Mouse (Mus musculus) limb, embryonic 13.5 days (tissue): ENCODE measurements around the gene Fam50b. TPM values are rescaled to one million over a fixed set of nuclear protein-coding genes. Genes with fewer than 3 reads are reported as not detected.
A peak's percentile ranks its signal among the peaks of the same experiment; 100 is the strongest.

ENCODE experiments used
- ATAC-seq: fragments of 200-750 bp; cut with Nextera tagmentation; 2 replicates; pipeline ENCODE4 v1.8.0; 2017; ENCODE audit warnings: low read depth, moderate number of reproducible peaks, moderate TSS enrichment; ENCODE audit not compliant: low FRiP score
- H3K27ac ChIP-seq: fragments of 300-500 bp; sonication (generic); 2 replicates; pipeline ENCODE4 v1.5.1; 2015; ENCODE audit warnings: inconsistent platforms, mild to moderate bottlenecking, moderate library complexity
- H3K27me3 ChIP-seq: fragments of 300-500 bp; sonication (generic); 2 replicates; pipeline ENCODE4 v1.6.1; 2015; ENCODE audit warnings: mild to moderate bottlenecking, inconsistent platforms
- H3K36me3 ChIP-seq: fragments of 300-500 bp; sonication (generic); 2 replicates; pipeline ENCODE4 v1.6.1; 2015; ENCODE audit warnings: inconsistent platforms, mild to moderate bottlenecking, moderate library complexity
- H3K4me1 ChIP-seq: fragments of 300-500 bp; sonication (generic); 2 replicates; pipeline ENCODE4 v1.6.1; 2015; ENCODE audit warnings: inconsistent platforms
- H3K4me2 ChIP-seq: fragments of 300-500 bp; sonication (generic); replicated peaks from 2 replicates; pipeline ENCODE4 v1.6.1; 2015; ENCODE audit warnings: inconsistent platforms, mild to moderate bottlenecking, moderate library complexity
- H3K4me3 ChIP-seq: fragments of 300-500 bp; sonication (generic); 2 replicates; pipeline ENCODE4 v1.5.1; 2015; ENCODE audit warnings: moderate library complexity, mild to moderate bottlenecking, inconsistent platforms
- H3K9ac ChIP-seq: fragments of 300-500 bp; sonication (generic); 2 replicates; pipeline ENCODE4 v1.6.1; 2015; ENCODE audit warnings: mild to moderate bottlenecking, inconsistent platforms
- H3K9me3 ChIP-seq: fragments of 300-500 bp; sonication (generic); 2 replicates; pipeline ENCODE4 v1.6.1; 2016; ENCODE audit warnings: inconsistent platforms
- WGBS: fragments of 180-500 bp; shearing (Covaris S2); methylation state at CpG from one replicate; pipeline ENCODE4 v1.1.7; 2015; 5-methylcytosine and 5-hydroxymethylcytosine counted together
- polyA plus RNA-seq: library from polyadenylated mRNA; unstranded; fragments of >200 nt; fragmentation: Nextera tagmentation; extraction: Ambion mirVana; gene quantifications from 2 replicates; pipeline ENCODE4 v1.2.1, GENCODE M21; 2015

Fam50b gene
- not detected in 2 replicates for polyA plus RNA-seq

GRCm38 (mm10) chr13:34734686-34735085, at the start of gene Fam50b:
Fam50b (plus strand) TSS chr13:34734850.
- Histone ChIP-seq H3K27ac (no peak within 1 kb of the TSS), H3K4me2 (no peak within 1 kb of the TSS), H3K27me3 (no peaks in the 10 kb centered on the region), H3K9me3 (no peaks in the 10 kb centered on the region), H3K9ac (no peak within 1 kb of the TSS), H3K4me3 (no peak within 1 kb of the TSS), H3K36me3 (no peaks in the 10 kb centered on the region), H3K4me1 (0 out of 2 replicates have a peak, but pooled peaks cover 3% of the 10 kb centered on the region)
- 33% methylated on average over 5 of the region's 5 CpGs for WGBS
- no peak for ATAC-seq

GRCm38 (mm10) chr13:34685008-34685765, 49.5 kb upstream of the Fam50b start:
- Histone ChIP-seq H3K27ac (no peak overlapping the region), H3K9me3 (no peaks in the 10 kb centered on the region), H3K36me3 (no peaks in the 10 kb centered on the region), H3K4me1 (peaks cover 12% of the 10 kb centered on the region), H3K9ac (no peak overlapping the region), H3K4me2 (no peak overlapping the region), H3K4me3 (no peak overlapping the region), H3K27me3 (no peaks in the 10 kb centered on the region)
- no peak for ATAC-seq
- 62% methylated on average over 7 of the region's 7 CpGs for WGBS

GRCm38 (mm10) chr13:34691049-34691448, 43.6 kb upstream of the Fam50b start:
- no peak for ATAC-seq

GRCm38 (mm10) chr13:34693111-34693510, 41.5 kb upstream of the Fam50b start:
- Histone ChIP-seq H3K4me2 (no peak overlapping the region), H3K9me3 (no peaks in the 10 kb centered on the region), H3K27ac (no peak overlapping the region), H3K36me3 (no peaks in the 10 kb centered on the region), H3K9ac (no peak overlapping the region), H3K27me3 (no peaks in the 10 kb centered on the region), H3K4me3 (no peak overlapping the region), H3K4me1 (peaks cover 32% of the 10 kb centered on the region)
- 86% methylated on average over 6 of the region's 6 CpGs for WGBS
- ATAC-seq, result no peak

More at GRCm38 (mm10) chr13:34691049-34691448, 43.6 kb upstream of the Fam50b start:
- Histone ChIP-seq H3K9ac (no peak overlapping the region), H3K4me3 (no peak overlapping the region), H3K4me1 (peaks cover 21% of the 10 kb centered on the region), H3K36me3 (no peaks in the 10 kb centered on the region), H3K4me2 (no peak overlapping the region), H3K9me3 (no peaks in the 10 kb centered on the region), H3K27me3 (no peaks in the 10 kb centered on the region), H3K27ac (no peak overlapping the region)
- WGBS, result 78% methylated on average over 1 of the region's 1 CpGs

- Histone ChIP-seq H3K4me3 (no peak overlapping the region), H3K4me2 (no peak overlapping the region), H3K4me1 (peaks cover 26% of the 10 kb centered on the region), H3K36me3 (no peaks in the 10 kb centered on the region), H3K27ac (no peak overlapping the region), H3K9ac (no peak overlapping the region), H3K9me3 (no peaks in the 10 kb centered on the region), H3K27me3 (no peaks in the 10 kb centered on the region)
- ATAC-seq, result peak; percentile 79; the same call in 1 of the 2 replicates
- WGBS, result 55% methylated on average over 7 of the region's 7 CpGs
Measured at GRCm38 (mm10) chr13:34696734-34697332, 37.8 kb upstream of the Fam50b start.

- no peaks in the 10 kb centered on the region for H3K27me3 ChIP-seq
- no peaks in the 10 kb centered on the region for H3K9me3 ChIP-seq
- WGBS, result 71% methylated on average over 2 of the region's 2 CpGs
- no peak for ATAC-seq
- H3K36me3 ChIP-seq, result no peaks in the 10 kb centered on the region
- H3K9ac ChIP-seq, result no peak overlapping the region
- H3K4me2 ChIP-seq, result no peak overlapping the region
- H3K27ac ChIP-seq, result no peak overlapping the region
- no peak overlapping the region for H3K4me3 ChIP-seq
- peaks cover 18% of the 10 kb centered on the region for H3K4me1 ChIP-seq
Measured at GRCm38 (mm10) chr13:34700091-34700490, 34.6 kb upstream of the Fam50b start.

- no peak for ATAC-seq
- H3K4me1 ChIP-seq, result peaks cover 18% of the 10 kb centered on the region
- 97% methylated on average over 1 of the region's 1 CpGs for WGBS
- no peak overlapping the region for H3K4me3 ChIP-seq
- H3K27ac ChIP-seq, result no peak overlapping the region
- no peaks in the 10 kb centered on the region for H3K9me3 ChIP-seq
- no peaks in the 10 kb centered on the region for H3K36me3 ChIP-seq
- no peak overlapping the region for H3K4me2 ChIP-seq
- H3K9ac ChIP-seq, result no peak overlapping the region
- no peaks in the 10 kb centered on the region for H3K27me3 ChIP-seq
Measured at GRCm38 (mm10) chr13:34700630-34701029, 34.0 kb upstream of the Fam50b start.

- Histone ChIP-seq H3K27ac (no peak overlapping the region), H3K9me3 (no peaks in the 10 kb centered on the region), H3K27me3 (no peaks in the 10 kb centered on the region), H3K4me2 (no peak overlapping the region), H3K9ac (no peak overlapping the region), H3K36me3 (no peaks in the 10 kb centered on the region), H3K4me1 (no peaks in the 10 kb centered on the region), H3K4me3 (no peak overlapping the region)
- WGBS, result 70% methylated on average over 2 of the region's 2 CpGs
- ATAC-seq, result no peak
Measured at GRCm38 (mm10) chr13:34703301-34703700, 31.3 kb upstream of the Fam50b start.

- no peak overlapping the region for H3K27ac ChIP-seq
- H3K9me3 ChIP-seq, result no peaks in the 10 kb centered on the region
- ATAC-seq, result no peak
- WGBS, result 86% methylated on average over 1 of the region's 1 CpGs
- no peak overlapping the region for H3K4me2 ChIP-seq
- no peak overlapping the region for H3K4me3 ChIP-seq
- H3K9ac ChIP-seq, result no peak overlapping the region
- peaks cover 2% of the 10 kb centered on the region; the same call in 1 of the 2 replicates for H3K4me1 ChIP-seq
- no peaks in the 10 kb centered on the region for H3K36me3 ChIP-seq
- no peaks in the 10 kb centered on the region for H3K27me3 ChIP-seq
Measured at GRCm38 (mm10) chr13:34703795-34704194, 30.9 kb upstream of the Fam50b start.

- Histone ChIP-seq H3K4me3 (no peak overlapping the region), H3K4me1 (peaks cover 9% of the 10 kb centered on the region), H3K27me3 (no peaks in the 10 kb centered on the region), H3K27ac (no peak overlapping the region), H3K4me2 (no peak overlapping the region), H3K9me3 (no peaks in the 10 kb centered on the region), H3K9ac (no peak overlapping the region), H3K36me3 (no peaks in the 10 kb centered on the region)
- ATAC-seq, result no peak
- 91% methylated on average over 3 of the region's 3 CpGs for WGBS
Measured at GRCm38 (mm10) chr13:34704835-34705234, 29.8 kb upstream of the Fam50b start.

- no peak overlapping the region for H3K27ac ChIP-seq
- no peak overlapping the region for H3K4me3 ChIP-seq
- ATAC-seq, result peak; percentile 87
- no peaks in the 10 kb centered on the region for H3K36me3 ChIP-seq
- H3K9me3 ChIP-seq, result no peaks in the 10 kb centered on the region
- peaks cover 9% of the 10 kb centered on the region for H3K4me1 ChIP-seq
- 27% methylated on average over 3 of the region's 3 CpGs for WGBS
- 0 out of 2 replicates have a peak, but pooled peaks cover under 1% of the 10 kb centered on the region for H3K27me3 ChIP-seq
- no peak overlapping the region for H3K4me2 ChIP-seq
- no peak overlapping the region for H3K9ac ChIP-seq
Measured at GRCm38 (mm10) chr13:34708955-34709354, 25.7 kb upstream of the Fam50b start.

- Histone ChIP-seq H3K27me3 (0 out of 2 replicates have a peak, but pooled peaks cover 3% of the 10 kb centered on the region), H3K4me2 (no peak overlapping the region), H3K27ac (no peak overlapping the region), H3K9me3 (no peaks in the 10 kb centered on the region), H3K4me1 (peaks cover 9% of the 10 kb centered on the region), H3K4me3 (no peak overlapping the region), H3K9ac (no peak overlapping the region), H3K36me3 (no peaks in the 10 kb centered on the region)
- 86% methylated on average over 4 of the region's 4 CpGs for WGBS
- no peak for ATAC-seq
Measured at GRCm38 (mm10) chr13:34709566-34709965, 25.1 kb upstream of the Fam50b start.
